Mouse (Mus musculus): ENCODE measurements around the gene Tmem209.

DNA sequence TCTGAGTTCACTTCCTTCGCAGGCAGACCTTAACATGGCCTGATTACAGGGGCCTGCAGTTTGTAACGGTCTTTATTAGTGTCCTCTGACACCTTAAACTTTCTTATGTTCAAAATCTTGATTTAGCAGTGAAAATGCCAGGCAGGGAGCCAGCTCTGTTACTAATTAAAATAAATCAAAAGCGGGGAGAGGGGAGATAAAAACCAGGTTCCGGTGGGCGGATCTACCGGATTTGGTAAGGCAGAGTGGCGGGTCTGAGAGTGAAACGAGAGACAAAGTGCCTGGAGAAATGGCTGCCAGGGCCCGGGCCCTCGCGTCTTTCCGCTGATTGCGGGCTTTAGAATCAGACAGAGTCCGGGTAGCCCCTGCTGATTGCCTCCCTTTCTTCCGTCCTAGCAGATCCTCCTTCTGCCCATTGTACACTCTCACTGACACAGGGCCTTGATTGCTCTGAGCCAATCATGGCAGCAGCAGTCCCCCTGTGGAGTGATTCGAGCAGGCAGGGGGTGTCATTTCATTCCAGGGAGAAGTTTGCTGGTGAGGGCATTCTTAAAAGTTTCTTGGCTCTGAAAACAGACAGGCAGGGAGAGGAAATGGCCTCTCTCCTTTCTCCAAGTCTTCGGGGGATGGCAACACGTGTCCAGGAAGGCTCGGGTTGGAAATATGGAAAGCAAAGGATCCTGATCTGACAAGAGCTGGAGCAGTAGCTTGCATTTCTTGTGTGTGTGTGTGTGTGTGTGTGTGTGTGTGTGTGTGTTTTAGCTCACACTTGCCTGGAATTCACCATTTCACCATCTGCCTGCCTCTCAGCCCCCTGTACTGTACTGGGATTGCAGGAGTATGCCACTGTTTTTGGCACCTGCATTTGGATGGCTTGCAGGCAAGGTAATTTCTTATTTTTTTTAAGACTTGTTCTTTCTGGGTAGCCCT is 17.3 kb upstream of the Tmem209 start:
- TF ChIP-seq CTCF (IDR thresholded peaks at IDR 0.05; ENCODE audit: low read depth): no peak; the same call in 1 of the 2 replicates
- TF ChIP-seq EP300 (optimal IDR thresholded peaks at IDR 0.05): no peak

Measured in stomach, postnatal 0 days (tissue).